ENCODE assay signal across 9 mouse cellular contexts in genomic region chrX:60891329-60892095, GRCm38 (mm10). TPM values are rescaled to one million over a fixed set of nuclear protein-coding genes. Genes with fewer than 3 reads are reported as not detected.
DNase-seq lines count a peak whose midpoint lies in the region; ATAC-seq and TF ChIP-seq lines count a peak whose summit lies in the region.
"Had no signal": no experiment of that assay in that cellular context is flagged by ENCODE, and none has a peak within 500 bp of the region (broad histone marks: within the 10 kb centered on the region; RNA-seq: fewer than 3 reads in every experiment).

No protein-coding gene starts in this region.

- no peak for DNase-seq in heart, postnatal 25 days (ENCODE audit: low spot score)
- peak; percentile 33 for DNase-seq in brain, embryonic 14.5 days (ENCODE audit: low read depth)
- DNase-seq in midbrain, embryonic 11.5 days (ENCODE audit: low spot score, missing footprints): peak; percentile 92
- no peak for DNase-seq in frontal cortex, adult 2 months (ENCODE audit: extremely low spot score in 1 of 2, low spot score in 1 of 2)
- no peak for DNase-seq in thymus, postnatal 0 days (ENCODE audit: low spot score)
- DNase-seq in layer of hippocampus, adult 9-11 months: no peak

- peak overlapping the region; percentile 59 for H3K4me3 ChIP-seq in heart, embryonic 12.5 days
- H3K4me3 ChIP-seq in hindbrain, embryonic 13.5 days: peak overlapping the region; percentile 55
- peak overlapping the region; percentile 68 for H3K4me3 ChIP-seq in midbrain, embryonic 11.5 days (ENCODE audit: low read depth, low read length)

- WGBS in heart, embryonic 12.5 days: 14% methylated on average over 43 of the region's 43 CpGs
- WGBS in hindbrain, embryonic 13.5 days: 22% methylated on average over 43 of the region's 43 CpGs
- 21% methylated on average over 37 of the region's 43 CpGs for WGBS in midbrain, embryonic 11.5 days

- 0 out of 2 replicates have a peak, but pooled peaks cover 10% of the 10 kb centered on the region for H3K4me1 ChIP-seq in heart, embryonic 12.5 days (replicated peaks)
- H3K4me1 ChIP-seq in hindbrain, embryonic 13.5 days (replicated peaks): peaks cover 17% of the 10 kb centered on the region
- H3K4me1 ChIP-seq in midbrain, embryonic 11.5 days (ENCODE audit: control insufficient read depth, insufficient read depth, low read length): peaks cover 9% of the 10 kb centered on the region

- peaks cover 79% of the 10 kb centered on the region for H3K27me3 ChIP-seq in heart, embryonic 12.5 days (replicated peaks)
- peaks cover 38% of the 10 kb centered on the region for H3K27me3 ChIP-seq in hindbrain, embryonic 13.5 days
- no peaks in the 10 kb centered on the region for H3K27me3 ChIP-seq in midbrain, embryonic 11.5 days (ENCODE audit: control insufficient read depth, insufficient read depth, low read length)
- H3K27me3 ChIP-seq: CH12.LX had no signal

- no peaks in the 10 kb centered on the region for H3K36me3 ChIP-seq in heart, embryonic 12.5 days
- no peaks in the 10 kb centered on the region for H3K36me3 ChIP-seq in hindbrain, embryonic 13.5 days
- no peaks in the 10 kb centered on the region for H3K36me3 ChIP-seq in midbrain, embryonic 11.5 days (ENCODE audit: control insufficient read depth, insufficient read depth, low read length)

- H3K9me3 ChIP-seq in heart, embryonic 12.5 days (replicated peaks): peaks cover 11% of the 10 kb centered on the region
- no peaks in the 10 kb centered on the region for H3K9me3 ChIP-seq in hindbrain, embryonic 13.5 days
- H3K9me3 ChIP-seq in midbrain, embryonic 11.5 days (ENCODE audit: control insufficient read depth, low read length): no peaks in the 10 kb centered on the region

- intact Hi-C loops in heart, postnatal 25 days (cut with DNase I): no loop called here

- H3K4me2 ChIP-seq in heart, embryonic 12.5 days: peak overlapping the region; percentile 75
- H3K4me2 ChIP-seq in hindbrain, embryonic 13.5 days: peak overlapping the region; percentile 66
- peak overlapping the region; percentile 51 for H3K4me2 ChIP-seq in midbrain, embryonic 11.5 days

- no peak overlapping the region for H3K27ac ChIP-seq in heart, embryonic 12.5 days (ENCODE audit: poor library complexity, severe bottlenecking)
- no peak overlapping the region for H3K27ac ChIP-seq in hindbrain, embryonic 13.5 days
- H3K27ac ChIP-seq in midbrain, embryonic 11.5 days (ENCODE audit: low read depth, low read length): peak overlapping the region; percentile 51

- no peak for TF ChIP-seq POLR2A in brain, embryonic 14.5 days (IDR thresholded peaks at IDR 0.05; ENCODE audit: borderline replicate concordance, extremely low read depth, insufficient read depth, insufficient read length, poor library complexity, severe bottlenecking)

- no peak for ATAC-seq in heart, embryonic 12.5 days (ENCODE audit: insufficient number of reproducible peaks, low FRiP score)
- ATAC-seq in hindbrain, embryonic 13.5 days (ENCODE audit: low FRiP score): no peak
- no peak for ATAC-seq in midbrain, embryonic 11.5 days (ENCODE audit: low FRiP score)

- H3K9ac ChIP-seq in heart, embryonic 12.5 days: peak overlapping the region; percentile 65
- peak overlapping the region; percentile 70 for H3K9ac ChIP-seq in hindbrain, embryonic 13.5 days
- peak overlapping the region; percentile 86 for H3K9ac ChIP-seq in midbrain, embryonic 11.5 days (ENCODE audit: low read length)

- no peak for TF ChIP-seq CTCF in brain, embryonic 14.5 days (IDR thresholded peaks at IDR 0.05; ENCODE audit: borderline replicate concordance, extremely low read depth, insufficient read depth, insufficient read length)

RNA-seq across cellular contexts. Expression of gene Sox3, which starts 1.7 kb away (rescaled TPM):
- 1.2 and 1.5 TPM in 2 replicates for polyA plus RNA-seq in heart, embryonic 12.5 days (2016; fragmentation: Nextera tagmentation; extraction: Ambion mirVana)
- not detected for total RNA-seq in heart, postnatal 25 days (2021)
- polyA plus RNA-seq in brain, embryonic 14.5 days (2012; rRNA removed): 24.6 and 40.2 TPM in 2 replicates
- polyA plus RNA-seq in hindbrain, embryonic 13.5 days (2015; fragmentation: Nextera tagmentation; extraction: Ambion mirVana): 1.1 and 1.3 TPM in 2 replicates
- 8.3 and 11.0 TPM in 2 replicates for polyA plus RNA-seq in midbrain, embryonic 11.5 days (2014; fragmentation: Nextera tagmentation; extraction: Ambion mirVana)
- 1.8 TPM in 2 replicates for polyA plus RNA-seq in frontal cortex, adult 2 months (2012; rRNA removed)
- not detected in 2 replicates for polyA plus RNA-seq in thymus, postnatal 0 days (2015; fragmentation: Nextera tagmentation; extraction: Ambion mirVana)
- total RNA-seq: CH12.LX had no signal

Comparison
In these comparisons a context has a peak if more than half of its experiments do, and no peak if none do; other contexts are left out.
1. DNase-seq: peak in brain, embryonic 14.5 days (single experiment) and midbrain, embryonic 11.5 days (single experiment); none in heart, postnatal 25 days (single experiment), frontal cortex, adult 2 months (0 of 2), thymus, postnatal 0 days (single experiment) and layer of hippocampus, adult 9-11 months (single experiment).
2. Peak in every context shown above with its lines, with median percentiles within 50 percentile points of each other: H3K4me2 ChIP-seq, H3K4me3 ChIP-seq and H3K9ac ChIP-seq.